Mouse (Mus musculus) spleen, postnatal 4 days (tissue): Measurements from ENCODE around the gene Glce.

Source experiments
- DNase-seq, 2 experiments: peaks; one replicate each; pipeline ENCODE4 v3.0.0; 2022; ENCODE audit warnings: low spot score in 2 of 2

The Glce gene

DNA sequence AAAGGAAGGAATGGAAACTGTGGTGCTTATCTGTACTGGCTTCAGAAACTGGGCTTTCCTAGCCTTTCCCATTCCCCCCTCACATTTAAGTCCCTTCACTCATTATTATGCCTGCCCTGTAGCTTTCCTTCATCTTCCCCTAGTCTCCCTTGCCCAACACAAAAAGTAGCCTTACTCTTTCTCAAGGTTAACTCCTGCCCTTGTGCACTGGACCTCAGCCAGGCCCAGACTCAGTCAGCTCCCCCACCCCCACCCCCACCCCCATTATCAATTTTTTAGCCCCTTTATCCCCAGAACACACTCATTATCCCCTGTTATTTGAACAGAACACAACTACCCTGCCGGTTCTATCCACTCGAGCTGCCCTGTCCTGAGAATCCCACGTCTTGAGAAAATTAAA is 1.0 kb upstream of the Glce start:
- DNase-seq: no peak

DNA sequence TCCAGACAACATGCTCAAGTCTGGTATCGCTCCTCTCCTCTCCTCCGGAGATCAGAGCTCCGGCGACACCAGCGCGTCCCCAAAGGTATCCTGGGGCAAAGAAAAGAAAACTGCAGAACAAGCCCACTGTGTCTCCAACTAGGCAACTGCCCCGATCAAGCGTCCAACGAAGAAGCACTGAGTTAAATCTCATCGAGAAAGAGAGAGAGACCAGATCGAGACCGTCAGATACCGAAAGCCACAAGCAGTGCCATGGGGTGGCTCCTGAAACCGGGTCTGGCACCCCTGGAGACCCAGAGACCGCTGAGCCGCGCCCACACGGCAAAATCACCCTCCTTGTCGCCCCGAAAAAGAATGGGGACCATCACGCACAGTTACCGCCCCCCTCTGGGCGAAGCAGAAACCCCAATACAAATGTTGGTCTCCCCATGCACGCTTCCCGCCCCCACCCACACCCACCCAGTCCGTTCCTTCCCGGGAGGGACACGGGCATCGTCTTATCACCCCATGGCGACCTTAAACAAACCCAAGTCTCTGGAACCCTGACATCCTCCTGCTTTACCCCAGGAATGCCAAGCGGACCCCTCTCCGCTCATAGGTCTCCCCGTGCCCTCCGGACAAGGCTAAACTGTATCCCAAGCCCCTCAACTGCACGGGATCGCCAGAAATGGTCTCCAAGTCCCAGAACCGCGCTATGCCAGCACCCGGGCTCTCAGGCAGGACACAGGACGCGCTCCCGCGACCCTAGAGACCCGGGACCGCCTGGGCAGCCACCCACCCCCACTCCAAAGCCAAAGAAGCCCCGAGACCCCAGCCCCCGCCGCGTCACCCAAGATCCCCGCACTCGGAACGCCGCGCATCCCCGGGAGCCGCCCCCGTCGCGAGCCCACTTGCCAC is 656 bp downstream of the Glce start:
- DNase-seq: peak; percentile 38 to 71

DNA sequence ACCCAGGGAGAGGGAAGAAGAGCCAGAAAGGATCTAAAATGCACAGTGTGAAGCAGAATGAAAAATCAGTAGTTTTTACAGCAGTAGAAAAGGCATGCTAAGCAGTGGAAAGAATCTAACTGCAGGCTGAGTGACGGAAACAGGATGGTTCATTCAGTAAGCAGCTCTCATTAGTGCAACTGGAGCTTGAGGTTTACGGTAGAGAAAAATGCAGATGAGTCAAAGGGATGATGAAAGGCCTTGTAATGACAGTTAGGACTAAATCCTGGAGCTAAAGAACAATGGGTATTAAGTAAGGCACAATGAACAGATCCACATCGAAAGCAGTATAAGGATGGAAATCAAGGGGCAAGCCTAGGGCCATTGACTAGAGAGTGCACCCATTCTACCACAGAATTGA is 3.7 kb downstream of the Glce start:
- no peak for DNase-seq

DNA sequence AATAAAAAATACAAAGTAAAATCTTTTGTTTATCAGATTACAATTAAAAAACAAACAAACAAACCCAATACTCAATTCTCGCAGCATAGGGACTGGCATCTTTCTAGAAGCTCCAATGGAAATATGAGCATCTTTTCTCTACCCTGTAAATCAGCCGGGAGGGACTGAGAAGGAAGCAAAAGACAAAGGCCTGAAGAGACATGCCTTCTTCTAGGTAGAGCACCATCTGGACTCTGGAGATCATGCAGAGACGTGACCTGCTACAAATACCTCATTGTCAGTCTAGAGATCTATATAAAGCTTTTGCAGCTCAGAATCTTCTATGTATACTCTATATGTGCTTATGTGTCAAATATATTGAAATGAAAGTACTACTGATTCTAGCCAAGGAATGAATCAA is 6.6 kb downstream of the Glce start:
- no peak for DNase-seq

DNA sequence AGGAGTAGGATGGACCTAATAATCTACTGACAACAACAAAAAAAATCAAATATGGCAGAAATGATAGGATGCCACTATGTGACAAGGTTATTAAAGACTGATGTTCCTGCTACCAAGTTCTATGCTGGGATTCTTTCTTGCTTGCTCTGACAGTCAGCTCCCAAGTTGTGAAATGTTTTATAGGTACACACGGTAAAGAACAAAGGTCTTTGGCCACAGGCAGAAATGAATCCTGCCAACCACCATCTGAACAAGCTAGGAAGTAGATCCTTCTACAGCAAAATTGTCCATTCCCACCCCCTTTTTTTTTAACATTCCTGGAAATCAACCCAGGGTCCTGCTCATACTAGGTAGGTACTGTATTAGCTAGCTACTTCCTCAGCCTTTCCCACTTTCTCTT is 25.9 kb downstream of the Glce start:
- DNase-seq: no peak

DNA sequence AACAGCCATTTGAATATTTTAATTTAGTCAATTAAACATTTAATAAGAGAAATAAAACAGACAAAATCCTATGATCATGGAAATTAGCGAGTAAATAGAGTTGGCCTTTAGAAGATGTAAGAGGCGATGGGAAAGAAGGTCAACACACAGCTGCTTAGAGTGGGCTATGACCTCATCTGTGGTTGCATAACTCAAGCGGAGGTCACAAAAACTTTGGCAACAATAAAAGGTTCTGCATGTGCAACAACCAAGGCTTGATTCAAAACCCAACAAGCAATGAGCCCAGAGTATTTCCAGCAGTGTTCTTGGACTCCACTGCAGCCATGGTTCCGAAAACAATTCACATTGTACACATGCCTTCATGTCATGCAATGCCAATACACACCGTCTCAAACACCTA is 30.9 kb downstream of the Glce start:
- DNase-seq: no peak

DNA sequence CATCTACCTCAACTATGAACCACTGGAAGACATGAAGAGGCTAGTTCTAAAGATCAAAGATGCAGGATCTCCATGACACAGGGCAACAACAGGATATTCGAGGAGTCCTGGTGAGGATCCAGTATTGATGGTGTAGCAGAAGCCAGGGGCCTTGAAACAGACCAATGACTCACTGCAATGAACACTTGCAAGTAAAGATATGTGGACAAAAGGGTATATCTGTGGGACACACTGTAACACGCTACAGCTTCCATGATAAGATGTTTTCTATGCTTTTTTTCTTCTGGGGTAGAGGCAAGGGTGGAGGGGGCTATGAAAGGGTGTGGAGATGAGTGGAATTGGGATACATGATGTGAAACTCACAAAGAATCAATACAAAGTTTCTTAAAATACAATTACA is 36.9 kb downstream of the Glce start:
- DNase-seq: no peak

DNA sequence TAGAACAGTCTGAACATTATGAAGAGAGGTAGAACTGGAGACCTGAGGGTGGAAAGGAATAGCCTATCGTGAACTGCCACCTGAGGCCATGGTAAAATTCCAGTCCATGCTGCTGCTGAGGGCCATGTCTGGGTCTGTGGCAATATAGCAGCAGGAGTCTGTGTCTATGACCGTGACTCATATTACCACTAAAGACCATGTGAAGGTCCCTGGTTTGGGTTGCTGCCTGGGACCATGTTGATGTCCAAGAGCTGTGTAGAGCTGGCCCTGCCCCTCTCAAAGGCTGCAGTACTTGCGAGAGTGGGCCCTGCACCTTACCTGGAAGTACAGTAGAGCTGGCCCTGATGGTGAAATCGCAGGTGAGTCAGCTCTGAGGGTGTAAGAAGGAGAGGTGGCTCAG is 37.6 kb downstream of the Glce start:
- DNase-seq: no peak

DNA sequence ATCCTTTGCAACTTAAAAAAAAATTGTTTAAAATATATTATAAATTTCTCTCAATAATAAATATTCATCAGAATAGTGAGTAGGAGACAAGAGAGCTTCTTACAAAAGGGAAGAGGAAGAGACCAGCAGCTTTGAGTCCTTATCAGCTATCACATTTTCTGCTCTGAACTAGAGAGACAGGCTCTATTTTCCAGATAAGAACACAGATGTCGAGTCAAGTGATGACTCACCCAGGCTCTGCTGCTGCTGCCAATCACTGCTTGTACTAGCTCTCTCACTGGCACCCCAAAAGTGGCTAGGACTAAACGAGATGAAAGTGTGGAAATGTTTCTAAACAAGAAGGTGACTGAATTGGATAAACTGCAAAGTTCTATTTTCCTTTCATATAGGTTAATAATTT is 39.5 kb downstream of the Glce start:
- no peak for DNase-seq

DNA sequence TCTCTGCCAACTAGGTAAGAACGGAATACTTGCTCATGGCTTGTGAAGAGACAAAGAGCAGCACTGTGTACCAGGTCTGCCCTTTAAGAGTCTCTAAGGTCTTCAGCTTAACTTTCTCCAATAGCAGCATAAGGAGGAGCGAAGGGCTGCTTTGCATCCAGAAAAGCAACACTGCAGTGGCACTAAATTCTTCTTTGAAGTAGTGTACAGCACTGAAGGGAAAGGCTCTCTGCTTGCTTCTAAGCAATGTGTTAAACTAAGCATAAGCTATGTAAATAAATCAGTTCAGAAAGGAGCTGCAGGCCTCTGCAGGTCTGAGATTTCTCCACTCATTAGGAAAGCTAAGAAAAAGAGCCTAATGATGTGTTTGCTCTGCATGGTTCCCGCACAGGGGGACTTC is 40.9 kb downstream of the Glce start:
- no peak for DNase-seq

DNA sequence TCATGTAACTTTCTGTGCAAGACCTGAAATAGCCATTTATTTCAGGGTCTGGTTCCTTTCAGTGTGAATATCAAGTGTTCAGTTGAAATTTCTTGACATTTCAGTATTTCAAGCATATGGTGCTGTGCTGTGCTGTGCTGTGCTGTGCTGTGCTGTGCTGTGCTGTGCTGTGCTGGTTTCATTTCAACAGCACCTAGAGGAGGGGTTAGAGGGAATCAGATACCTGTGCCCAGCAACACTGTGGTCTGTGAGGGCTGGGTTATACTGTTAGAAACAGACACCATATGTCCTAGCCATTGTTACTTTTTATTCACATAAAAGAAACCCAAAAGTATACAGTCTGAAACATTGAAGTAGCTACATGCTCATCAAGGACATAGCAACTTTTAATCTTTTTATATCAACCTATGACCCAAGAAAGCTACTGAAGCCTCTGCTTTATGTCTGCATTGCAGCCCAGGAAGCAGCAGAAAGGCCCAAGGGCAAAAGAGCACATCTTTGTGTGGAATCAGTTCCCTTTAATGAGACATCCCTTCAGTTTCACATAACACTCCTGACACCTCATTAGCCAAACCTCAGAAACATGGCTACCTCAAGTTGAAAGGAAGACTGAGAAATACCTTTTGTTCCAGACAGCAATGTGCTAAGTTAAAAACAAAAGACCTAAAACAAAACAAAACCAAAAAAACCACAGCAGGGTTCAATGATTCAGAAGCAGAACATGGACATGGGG is 42.3 kb downstream of the Glce start:
- DNase-seq: no peak

DNA sequence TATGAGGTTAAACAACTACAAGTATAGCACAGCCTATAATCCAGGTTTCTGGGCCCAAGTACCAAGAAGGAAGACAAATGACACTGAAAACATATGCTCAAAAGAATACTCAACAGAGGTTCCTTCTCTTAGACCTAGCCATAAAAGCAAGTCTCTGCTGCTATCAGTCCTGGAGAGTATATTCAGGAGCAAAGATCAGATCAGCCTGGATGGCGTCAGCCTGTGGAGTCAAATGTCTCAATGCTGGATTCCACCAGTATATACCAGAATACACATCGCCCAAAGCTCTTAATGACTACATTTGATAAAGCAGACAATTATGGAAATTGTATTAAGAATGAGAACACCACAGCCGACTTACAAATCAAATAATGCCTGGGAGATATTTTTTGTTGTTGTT is 60.2 kb downstream of the Glce start:
- DNase-seq: no peak

DNA sequence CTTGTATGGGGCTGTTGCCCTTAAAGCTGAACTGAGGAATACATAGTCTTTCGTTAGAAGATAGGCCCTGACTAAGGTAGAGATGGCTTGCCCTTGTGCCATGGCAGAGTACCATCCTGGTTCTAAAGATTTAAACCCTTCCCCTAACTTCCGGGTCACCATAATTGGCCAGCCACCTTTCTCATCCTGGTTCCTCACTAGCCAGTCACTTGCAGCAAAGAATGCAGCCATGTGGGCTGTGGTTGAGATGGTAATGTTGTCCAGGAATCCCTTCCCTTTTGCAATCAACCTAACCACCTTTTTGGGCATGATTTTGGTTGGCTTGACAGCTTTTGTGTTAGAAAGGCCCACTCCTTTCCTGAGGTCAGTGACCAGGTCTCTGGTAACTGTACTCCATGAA is 62.0 kb downstream of the Glce start:
- no peak for DNase-seq

DNA sequence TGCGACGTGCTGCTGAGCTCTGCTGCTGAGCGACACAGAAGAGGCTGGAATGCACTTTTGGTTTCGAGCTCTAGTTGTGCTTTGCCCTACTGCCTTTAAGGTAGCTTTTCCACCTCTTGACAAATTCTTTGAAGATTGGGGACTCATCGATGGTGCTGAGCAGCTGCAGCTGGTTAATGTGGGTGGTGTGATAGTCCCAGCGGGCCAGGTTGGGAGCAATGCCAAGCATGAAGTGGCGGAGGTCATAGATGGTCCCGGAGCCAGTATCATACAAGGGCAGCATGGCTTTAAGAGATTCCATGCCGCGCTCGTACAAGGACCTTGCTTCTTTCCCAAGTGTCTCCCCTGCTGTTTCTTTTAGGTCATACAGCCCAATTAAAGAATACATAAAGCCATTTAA is 62.5 kb downstream of the Glce start:
- no peak for DNase-seq

DNA sequence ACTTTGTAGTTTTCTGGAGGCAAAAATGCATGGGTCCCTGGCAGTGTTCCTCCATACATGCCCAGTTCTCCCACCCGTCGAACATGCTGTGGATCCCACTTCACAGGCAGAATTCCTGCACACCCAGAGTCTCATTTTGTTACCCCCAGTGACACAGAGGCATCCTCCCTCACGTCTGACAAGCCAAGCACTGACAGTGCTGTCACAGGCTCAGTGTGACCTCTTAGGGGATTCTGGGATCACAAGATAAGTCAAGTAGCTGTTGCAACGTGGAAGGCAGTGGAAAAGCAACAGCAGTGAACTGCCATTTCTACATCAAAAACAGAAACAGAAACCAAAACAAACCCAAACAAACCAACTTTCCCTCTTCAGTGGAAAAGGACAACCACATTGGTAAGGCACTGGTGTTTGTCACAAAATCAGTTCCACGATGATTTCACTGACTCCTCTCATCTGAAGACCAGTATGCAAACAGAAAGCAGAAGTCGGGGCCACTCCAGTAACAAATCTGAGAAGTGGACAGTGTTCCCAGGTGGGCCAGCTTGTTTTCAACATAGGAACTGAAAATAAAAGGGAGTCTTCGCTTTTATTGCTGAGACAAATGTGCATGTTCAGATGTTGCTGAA is 64.5 kb downstream of the Glce start:
- no peak for DNase-seq

DNA sequence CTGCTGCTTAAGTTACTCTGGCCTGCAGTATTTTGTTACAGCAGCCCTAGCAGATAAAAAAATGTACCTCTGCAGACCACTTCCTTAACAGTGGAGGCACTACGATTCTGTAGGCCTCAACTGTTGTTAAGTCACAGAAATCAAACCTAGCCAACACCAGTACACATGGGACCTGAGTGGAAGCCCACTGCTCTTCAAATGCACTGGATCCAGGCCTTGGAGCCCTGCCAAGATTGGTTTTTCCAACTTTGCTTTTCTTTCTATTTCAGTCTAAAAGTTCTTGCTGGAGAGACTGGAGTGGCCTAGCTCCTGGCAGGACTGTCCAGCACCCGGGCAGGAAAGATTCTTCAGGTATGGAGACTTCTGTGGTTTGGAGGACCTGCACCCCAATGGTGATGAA is 66.2 kb downstream of the Glce start:
- DNase-seq: no peak

DNA sequence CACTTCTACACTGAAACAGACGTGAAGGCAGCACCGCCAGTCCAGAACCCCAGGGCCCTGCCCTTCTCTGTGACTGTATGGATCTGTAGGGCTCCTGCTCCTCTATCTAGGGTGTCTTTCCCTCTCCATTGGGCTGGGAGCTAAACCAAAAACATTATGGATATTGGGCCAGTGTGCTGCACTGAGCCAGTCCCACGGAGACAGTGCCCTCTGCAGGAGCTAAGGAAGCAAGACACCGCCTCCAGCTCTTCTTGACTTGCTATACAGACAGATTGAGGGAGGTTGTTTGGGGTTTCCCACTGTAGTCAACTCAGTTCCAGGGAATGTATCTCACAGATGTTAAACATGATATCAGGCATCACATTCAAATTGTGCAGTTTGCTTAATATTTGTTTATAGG is 71.7 kb downstream of the Glce start:
- DNase-seq: no peak

DNA sequence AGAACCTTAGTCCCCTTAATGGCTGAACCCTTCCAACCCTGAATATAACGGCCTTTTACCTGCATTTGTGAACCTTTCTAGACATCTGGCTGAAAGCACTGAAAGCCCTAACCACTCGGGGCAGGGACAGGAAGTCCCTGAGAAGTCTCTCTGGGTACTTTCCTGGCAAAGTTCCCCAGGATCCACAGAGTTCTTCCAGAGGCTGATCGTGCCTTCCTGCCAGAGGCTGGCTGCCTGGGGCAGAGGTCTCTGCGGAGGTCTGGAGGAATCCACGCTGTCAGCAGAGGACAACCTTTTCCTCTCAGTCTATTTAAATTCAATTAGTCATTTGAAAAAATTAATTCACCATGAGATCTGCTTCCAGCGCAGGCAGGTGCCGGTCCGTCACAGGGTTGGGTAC is 73.3 kb downstream of the Glce start:
- no peak for DNase-seq

DNA sequence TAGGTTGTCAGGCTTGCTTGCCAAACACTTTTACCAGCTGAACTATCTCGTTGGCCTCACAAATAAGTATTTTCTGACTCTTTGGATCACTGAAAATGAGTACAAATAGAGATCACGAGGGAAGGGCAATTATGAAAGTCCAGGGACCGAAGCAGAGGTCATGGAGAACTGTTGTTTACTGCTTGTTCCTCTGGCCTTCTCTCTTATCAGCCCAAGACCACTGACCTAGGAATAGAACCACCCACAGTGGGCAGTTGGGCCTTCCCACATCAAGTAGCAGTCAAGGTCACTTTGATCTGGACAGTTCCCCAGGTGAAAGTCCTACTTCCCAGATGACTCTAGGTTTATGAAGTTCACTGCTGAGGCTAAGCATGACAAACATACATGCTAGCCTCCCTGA is 80.3 kb downstream of the Glce start:
- no peak for DNase-seq

DNA sequence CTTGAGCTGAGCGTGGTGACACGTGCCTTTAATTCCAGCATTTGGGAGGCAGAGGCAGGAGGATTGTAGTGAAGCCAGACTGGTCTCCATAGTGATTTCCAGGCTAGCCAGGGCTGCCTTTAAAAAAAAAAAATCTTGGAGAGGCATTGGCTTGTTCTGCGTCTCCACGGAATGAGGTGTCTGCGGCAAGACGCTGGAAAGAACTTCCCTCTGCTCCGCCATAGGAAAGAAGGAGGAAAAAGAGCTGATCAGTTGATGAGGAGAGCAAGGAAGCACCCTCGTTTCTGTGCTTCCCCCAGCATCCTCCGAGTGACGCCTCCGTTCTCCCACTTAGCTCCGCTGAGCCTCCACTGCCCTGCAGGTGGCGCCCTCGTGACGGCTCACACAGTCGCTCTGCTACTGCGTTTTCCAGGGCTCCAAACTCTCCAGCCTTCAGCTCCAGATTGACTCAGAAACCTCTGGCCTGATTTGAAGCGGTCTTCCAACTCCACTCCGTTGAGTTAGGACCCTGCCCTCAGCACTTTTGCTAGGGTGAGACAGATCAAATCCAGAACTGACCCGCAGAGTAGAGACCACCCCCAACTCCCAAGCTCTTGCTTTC is 82.3 kb downstream of the Glce start:
- DNase-seq: peak; percentile 73 to 91

DNA sequence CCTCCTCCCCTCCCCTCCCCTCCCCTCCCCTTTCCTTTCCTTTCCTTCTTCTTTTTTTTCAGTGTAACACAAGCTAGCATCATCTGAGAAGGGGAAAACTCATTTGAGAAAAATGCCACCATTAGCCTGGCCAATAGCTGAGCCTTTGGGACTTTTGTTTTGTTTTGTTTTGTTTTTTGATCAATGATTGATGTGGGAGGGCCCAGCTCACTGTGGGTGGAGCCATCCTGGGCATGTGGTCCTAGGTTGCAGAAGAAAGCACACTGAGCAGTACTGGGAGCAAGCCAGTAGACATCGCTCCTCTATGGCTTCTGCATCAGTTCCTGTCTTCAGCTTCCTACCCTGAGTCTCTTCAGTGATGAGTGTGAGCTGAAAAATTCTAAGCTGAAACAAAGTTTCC is 86.6 kb downstream of the Glce start:
- DNase-seq: no peak

DNA sequence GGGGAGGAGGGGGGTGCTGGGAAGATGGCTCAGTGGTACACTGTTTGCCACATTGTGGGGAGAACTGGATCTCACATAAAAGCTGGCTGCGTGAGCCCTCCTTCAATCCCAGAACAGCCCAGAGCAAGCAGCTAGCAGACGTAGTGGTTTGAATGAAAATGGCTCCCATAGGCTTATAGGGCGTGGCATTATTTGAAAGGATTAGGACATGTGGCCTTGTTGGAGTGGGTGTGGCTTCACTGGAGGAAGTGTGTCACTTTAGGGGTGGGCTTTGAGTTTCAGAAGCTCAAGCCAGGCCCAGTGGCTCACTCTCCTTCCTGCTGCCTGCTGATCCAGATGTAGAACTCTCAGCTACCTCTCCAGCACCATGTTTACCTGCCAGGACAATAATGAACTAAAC is 90.2 kb downstream of the Glce start:
- no peak for DNase-seq

DNA sequence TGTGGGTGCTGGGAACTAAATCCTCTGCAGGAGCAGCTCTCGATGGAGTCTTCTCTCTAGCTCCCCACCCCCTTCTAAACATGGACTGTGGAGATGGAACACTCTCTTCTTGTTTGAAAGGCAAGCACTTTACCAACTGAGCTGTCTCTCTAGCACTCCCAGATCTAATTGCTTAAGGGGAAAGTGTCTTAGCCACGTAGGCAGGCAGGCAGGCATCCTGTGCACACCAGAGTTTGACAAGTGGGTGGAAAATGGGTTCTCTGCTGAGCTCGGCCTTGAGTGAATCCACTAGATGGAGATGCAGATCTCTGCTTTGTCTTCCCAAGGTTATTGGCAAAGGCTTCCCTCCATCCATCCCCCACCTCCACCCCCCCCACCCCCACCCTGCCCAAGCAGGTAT is 94.4 kb downstream of the Glce start:
- no peak for DNase-seq
